Comparison of ENCODE assay signal across 8 mouse cellular contexts in the genomic region with DNA sequence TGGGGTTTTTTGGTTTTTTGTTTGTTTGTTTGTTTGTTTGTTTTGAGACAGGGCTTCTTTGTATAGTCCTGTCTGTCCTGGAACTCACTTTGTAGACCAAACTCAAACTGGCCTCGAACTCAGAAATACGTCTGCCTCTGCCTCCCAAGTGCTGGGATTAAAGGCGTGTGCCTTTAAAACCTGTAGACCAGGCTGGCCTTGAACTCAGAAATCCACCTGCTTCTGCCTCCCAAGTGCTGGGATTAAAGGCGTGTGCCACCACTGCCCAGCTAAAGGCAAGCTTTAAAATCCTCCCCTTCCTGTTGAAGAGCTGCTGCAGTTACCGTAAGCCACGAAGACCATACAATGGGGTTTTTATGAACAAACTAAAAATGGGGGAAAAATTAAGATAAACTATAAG. TPM values are rescaled to one million over a fixed set of nuclear protein-coding genes. Genes with fewer than 3 reads are reported as not detected.
DNase-seq lines count a peak whose midpoint lies in the region; ATAC-seq and TF ChIP-seq lines count a peak whose summit lies in the region.
"Not testable (repeated sequence)": the region's sequence is repeated elsewhere in the genome, so short reads cannot be mapped to it uniquely, and the experiment has no call there.

A gene (plus strand): TSS at position 301 of the 400 bp plus-strand sequence.

- WGBS in embryonic facial prominence, embryonic 10.5 days, result 85% methylated on average over 6 of the region's 6 CpGs
- WGBS in kidney, embryonic 14.5 days, result 90% methylated on average over 6 of the region's 6 CpGs
- 90% methylated on average over 6 of the region's 6 CpGs for WGBS in limb, embryonic 10.5 days
- WGBS in spleen, adult 2 months, result 85% methylated on average over 6 of the region's 6 CpGs

- not testable (repeated sequence) for H3K4me3 ChIP-seq in ES-E14 (ENCODE audit: insufficient read depth in 1 of 2, low read depth in 1 of 2, low read length in 2 of 2, poor library complexity in 1 of 2, severe bottlenecking in 1 of 2); embryonic facial prominence, embryonic 10.5 days; kidney, embryonic 14.5 days (ENCODE audit: low read length); limb, embryonic 10.5 days; spleen, adult 2 months (ENCODE audit: extremely low read depth, insufficient read depth, insufficient read length)

- TF ChIP-seq CTCF in spleen, adult 2 months (IDR thresholded peaks at IDR 0.05; ENCODE audit: extremely low read depth, insufficient read depth, insufficient read length, insufficient replicate concordance), result not testable (repeated sequence)

- in situ Hi-C loops in ES-E14 (cut with MboI; ENCODE audit: low sequenced_read_pairs in 2 of 2, unreplicated experiment in 2 of 2), result not testable (repeated sequence)

- H3K27ac ChIP-seq in ES-E14 (ENCODE audit: insufficient read depth, low read depth, low read length, poor library complexity, severe bottlenecking); embryonic facial prominence, embryonic 10.5 days (replicated peaks); kidney, embryonic 14.5 days (ENCODE audit: low read depth, low read length); limb, embryonic 10.5 days; spleen, adult 2 months (ENCODE audit: insufficient read depth, low read length): not testable (repeated sequence)

- H3K27me3 ChIP-seq in embryonic facial prominence, embryonic 10.5 days (replicated peaks; ENCODE audit: low read depth, poor library complexity, severe bottlenecking); kidney, embryonic 14.5 days (ENCODE audit: control insufficient read depth, insufficient read depth, low read length); limb, embryonic 10.5 days (ENCODE audit: low read depth, poor library complexity, severe bottlenecking); spleen, adult 2 months (ENCODE audit: control insufficient read depth, insufficient read depth, low read length): not testable (repeated sequence)

- not testable (repeated sequence) for H3K36me3 ChIP-seq in ES-E14 (ENCODE audit: control insufficient read depth, insufficient read depth, low read length, poor library complexity, severe bottlenecking); embryonic facial prominence, embryonic 10.5 days (replicated peaks); kidney, embryonic 14.5 days (ENCODE audit: control insufficient read depth, insufficient read depth, low read length); limb, embryonic 10.5 days; spleen, adult 2 months (ENCODE audit: control insufficient read depth, insufficient read depth, low read length)

- H3K9me3 ChIP-seq in ES-E14 (ENCODE audit: control insufficient read depth, insufficient read depth, low read depth, low read length); embryonic facial prominence, embryonic 10.5 days; kidney, embryonic 14.5 days (ENCODE audit: control insufficient read depth, low read length); limb, embryonic 10.5 days (replicated peaks): not testable (repeated sequence)

- not testable (repeated sequence) for H3K4me2 ChIP-seq in kidney, embryonic 14.5 days (replicated peaks; ENCODE audit: low read depth, low read length)

- H3K4me1 ChIP-seq in ES-E14 (ENCODE audit: control insufficient read depth in 2 of 2, insufficient read depth in 2 of 2, low read length in 2 of 2, poor library complexity in 1 of 2); kidney, embryonic 14.5 days (ENCODE audit: control insufficient read depth, insufficient read depth, low read length); limb, embryonic 10.5 days; spleen, adult 2 months (ENCODE audit: control insufficient read depth, insufficient read depth, insufficient read length): not testable (repeated sequence)
- H3K4me1 ChIP-seq in embryonic facial prominence, embryonic 10.5 days, result peaks cover 11% of the 10 kb centered on the region

- not testable (repeated sequence) for TF ChIP-seq POLR2A in spleen, adult 2 months (IDR thresholded peaks at IDR 0.05; ENCODE audit: low read depth, low read length)

- H3K9ac ChIP-seq in ES-E14 (ENCODE audit: insufficient read depth, low read depth, low read length, poor library complexity, severe bottlenecking); kidney, embryonic 14.5 days (ENCODE audit: low read depth, low read length): not testable (repeated sequence)

- ATAC-seq in kidney, embryonic 14.5 days (ENCODE audit: low FRiP score, low TSS enrichment); megakaryocyte, adult 5-6 weeks (ENCODE audit: poor library complexity, severe bottlenecking): not testable (repeated sequence)

- not testable (repeated sequence) for DNase-seq in ES-E14 (ENCODE audit: low read depth, low spot score); embryonic facial prominence, embryonic 10.5 days (ENCODE audit: low spot score); gastrocnemius, adult 8-10 months (ENCODE audit: low spot score in 2 of 2); heart, postnatal 10 days; limb, embryonic 10.5 days (ENCODE audit: low spot score); spleen, adult 2 months (ENCODE audit: low read depth in 1 of 2, low spot score in 2 of 2)

- intact Hi-C loops in heart, postnatal 10 days (cut with DNase I), result not testable (repeated sequence)

RNA-seq across cellular contexts. Expression of the gene that starts here (rescaled TPM):
- total RNA-seq in ES-E14 (2012; rRNA removed), result 283 and 304 TPM in 2 replicates
- 38.0 and 40.7 TPM in 2 replicates for polyA plus RNA-seq in embryonic facial prominence, embryonic 10.5 days (2016; fragmentation: Nextera tagmentation; extraction: Ambion mirVana)
- 10 to 100 TPM; 40.0 to 65.4 (median 47.6) TPM for total RNA-seq in gastrocnemius, adult 8-10 months (2022)
- total RNA-seq in heart, postnatal 10 days (2021), result 10 to 100 TPM; 76.5 to 78.2 TPM
- polyA plus RNA-seq in kidney, embryonic 14.5 days (2014; fragmentation: Nextera tagmentation; extraction: Ambion mirVana), result 33.3 and 49.3 TPM in 2 replicates
- polyA plus RNA-seq in limb, embryonic 10.5 days (2016; fragmentation: Nextera tagmentation; extraction: Ambion mirVana), result 37.1 and 40.3 TPM in 2 replicates
- total RNA-seq in megakaryocyte, adult 5-6 weeks (2015), result 58.8 and 75.1 TPM in 2 replicates
- 42.6 and 42.9 TPM in 2 replicates for total RNA-seq in megakaryocyte, adult 5-6 weeks (2017)
- polyA plus RNA-seq in spleen, adult 2 months (2012; rRNA removed), result 27.5 and 37.6 TPM in 2 replicates
